Mouse (Mus musculus) urinary bladder, adult 2 months (tissue): ENCODE data around the gene Chd3. TPM values are rescaled to one million over a fixed set of nuclear protein-coding genes. Genes with fewer than 3 reads are reported as not detected.

Experiments used
- DNase-seq: peaks from one replicate; pipeline ENCODE4 v3.0.0; 2022; ENCODE audit warnings: low spot score
- polyA plus RNA-seq: library from polyadenylated mRNA; depleted of rRNA; stranded (reverse); fragments of >200 nt; gene quantifications from 2 replicates; pipeline ENCODE4 v1.2.3, GENCODE M21; 2012; rRNA removed

The Chd3 gene
- polyA plus RNA-seq = 85.5 and 132 TPM in 2 replicates

GRCm38 (mm10) chr11:69369215-69369989, at the start of gene Chd3:
Gene Chd3 (minus strand): TSS chr11:69369406.
- DNase-seq = no peak

- peak; percentile 86 for DNase-seq
Measured at GRCm38 (mm10) chr11:69417449-69418384, 48.5 kb upstream of the Chd3 start.

- no peak for DNase-seq
Measured at GRCm38 (mm10) chr11:69416921-69417448, 47.8 kb upstream of the Chd3 start.

- no peak for DNase-seq
Measured at GRCm38 (mm10) chr11:69416509-69416908, 47.3 kb upstream of the Chd3 start.

GRCm38 (mm10) chr11:69415668-69416451, 46.7 kb upstream of the Chd3 start:
- DNase-seq = no peak

- no peak for DNase-seq
Measured at GRCm38 (mm10) chr11:69415327-69415667, 46.1 kb upstream of the Chd3 start.

GRCm38 (mm10) chr11:69414421-69415326, 45.5 kb upstream of the Chd3 start:
- DNase-seq = no peak

- DNase-seq = peak; percentile 55
Measured at GRCm38 (mm10) chr11:69413221-69414181, 44.3 kb upstream of the Chd3 start, which contains the start of gene Kdm6b. Gene Kdm6b (minus strand): TSS chr11:69413675.

- no peak for DNase-seq
Measured at GRCm38 (mm10) chr11:69412548-69412947, 43.3 kb upstream of the Chd3 start.

- DNase-seq = peak; percentile 70
Measured at GRCm38 (mm10) chr11:69411538-69412203, 42.5 kb upstream of the Chd3 start.

GRCm38 (mm10) chr11:69411073-69411535, 41.9 kb upstream of the Chd3 start:
- peak; percentile 82 for DNase-seq

GRCm38 (mm10) chr11:69410310-69411072, 41.3 kb upstream of the Chd3 start:
- DNase-seq = no peak

GRCm38 (mm10) chr11:69410045-69410309, 40.8 kb upstream of the Chd3 start:
- no peak for DNase-seq

GRCm38 (mm10) chr11:69409378-69410044, 40.3 kb upstream of the Chd3 start:
- peak; percentile 75 for DNase-seq

- DNase-seq = peak; percentile 65
Measured at GRCm38 (mm10) chr11:69408541-69409377, 39.6 kb upstream of the Chd3 start.

- no peak for DNase-seq
Measured at GRCm38 (mm10) chr11:69407724-69408004, 38.5 kb upstream of the Chd3 start.
